Mouse (Mus musculus): ENCODE measurements at regions not wholly inside any gene's neighbourhood (a gene's known extent, or its start where the extent isn't known, plus 50 kb on each side); places are given as distances from the start of the nearest gene placed in this dataset.

- DNase-seq: no peak
Measured at GRCm38 (mm10) chr11:111281237-111282160, 215.5 kb downstream of the Kcnj2 start.

GRCm38 (mm10) chr11:111282283-111282682, 216.3 kb downstream of the Kcnj2 start:
- no peak for DNase-seq

GRCm38 (mm10) chr11:111290537-111290936, 224.6 kb downstream of the Kcnj2 start:
- DNase-seq: no peak

GRCm38 (mm10) chr11:111296309-111296721, 230.4 kb downstream of the Kcnj2 start:
- DNase-seq: no peak

GRCm38 (mm10) chr11:111312802-111313201, 246.8 kb downstream of the Kcnj2 start:
- no peak for DNase-seq

- no peak for DNase-seq
Measured at GRCm38 (mm10) chr11:111313566-111313965, 247.6 kb downstream of the Kcnj2 start.

GRCm38 (mm10) chr11:111321576-111321975, 255.6 kb downstream of the Kcnj2 start:
- DNase-seq: no peak

GRCm38 (mm10) chr11:111324453-111325010, 258.6 kb downstream of the Kcnj2 start:
- no peak for DNase-seq

GRCm38 (mm10) chr11:111326915-111327314, 261.0 kb downstream of the Kcnj2 start:
- DNase-seq: no peak

- no peak for DNase-seq
Measured at GRCm38 (mm10) chr11:111328258-111328657, 262.3 kb downstream of the Kcnj2 start.

GRCm38 (mm10) chr11:111331592-111331991, 265.6 kb downstream of the Kcnj2 start:
- DNase-seq: no peak

GRCm38 (mm10) chr11:111333021-111333420, 267.1 kb downstream of the Kcnj2 start:
- DNase-seq: no peak

GRCm38 (mm10) chr11:111347562-111347961, 281.6 kb downstream of the Kcnj2 start:
- no peak for DNase-seq

GRCm38 (mm10) chr11:111350028-111350427, 284.1 kb downstream of the Kcnj2 start:
- no peak for DNase-seq

GRCm38 (mm10) chr11:111363363-111363762, 297.4 kb downstream of the Kcnj2 start:
- DNase-seq: no peak

GRCm38 (mm10) chr11:111377165-111377564, 311.2 kb downstream of the Kcnj2 start:
- no peak for DNase-seq

- no peak for DNase-seq
Measured at GRCm38 (mm10) chr11:111379842-111380241, 313.9 kb downstream of the Kcnj2 start.

GRCm38 (mm10) chr11:111398706-111399105, 332.7 kb downstream of the Kcnj2 start:
- no peak for DNase-seq

GRCm38 (mm10) chr11:111409266-111409665, 343.3 kb downstream of the Kcnj2 start:
- DNase-seq: no peak

- DNase-seq: no peak
Measured at GRCm38 (mm10) chr11:111424871-111425270, 358.9 kb downstream of the Kcnj2 start.

GRCm38 (mm10) chr11:111426715-111427114, 360.8 kb downstream of the Kcnj2 start:
- DNase-seq: no peak

- DNase-seq: no peak
Measured at GRCm38 (mm10) chr11:111442257-111442656, 376.3 kb downstream of the Kcnj2 start.

- no peak for DNase-seq
Measured at GRCm38 (mm10) chr11:111443381-111443780, 377.4 kb downstream of the Kcnj2 start.

- no peak for DNase-seq
Measured at GRCm38 (mm10) chr11:111444791-111445190, 378.8 kb downstream of the Kcnj2 start.

Data from thymus, postnatal 4 days (tissue).